Mouse (Mus musculus): ENCODE data around the gene Ifna4. TPM values are rescaled to one million over a fixed set of nuclear protein-coding genes. Genes with fewer than 3 reads are reported as not detected.

The Ifna4 gene
- polyA plus RNA-seq, 1 experiment from 2014 or later, result not detected

Other genes with a start within 250 kb of the Ifna4 start
- gene Ifna9, start 249.5 kb upstream of the Ifna4 start, polyA plus RNA-seq (2015; fragmentation: Nextera tagmentation; extraction: Ambion mirVana), result not detected in 2 replicates
- gene Ifna12, start 238.5 kb upstream of the Ifna4 start, polyA plus RNA-seq (2015; fragmentation: Nextera tagmentation; extraction: Ambion mirVana), result not detected in 2 replicates
- gene C87499, start 207.4 kb upstream of the Ifna4 start, polyA plus RNA-seq (2015; fragmentation: Nextera tagmentation; extraction: Ambion mirVana), result not detected in 2 replicates
- not detected in 2 replicates for gene Ifna13, start 197.4 kb upstream of the Ifna4 start, polyA plus RNA-seq (2015; fragmentation: Nextera tagmentation; extraction: Ambion mirVana)
- gene Ifna16, start 164.9 kb upstream of the Ifna4 start, polyA plus RNA-seq (2015; fragmentation: Nextera tagmentation; extraction: Ambion mirVana), result not detected in 2 replicates
- not detected in 2 replicates for gene Ifna2, start 157.9 kb upstream of the Ifna4 start, polyA plus RNA-seq (2015; fragmentation: Nextera tagmentation; extraction: Ambion mirVana)
- gene Ifnab, start 150.5 kb upstream of the Ifna4 start, polyA plus RNA-seq (2015; fragmentation: Nextera tagmentation; extraction: Ambion mirVana), result not detected in 2 replicates
- gene Gm26566, start 120.1 kb upstream of the Ifna4 start, polyA plus RNA-seq (2015; fragmentation: Nextera tagmentation; extraction: Ambion mirVana), result 0.20 and 0.51 TPM in 2 replicates
- gene Klhl9, start 119.4 kb upstream of the Ifna4 start, polyA plus RNA-seq (2015; fragmentation: Nextera tagmentation; extraction: Ambion mirVana), result 22.3 and 22.6 TPM in 2 replicates
- not detected in 2 replicates for gene Gm13271, start 87.0 kb upstream of the Ifna4 start, polyA plus RNA-seq (2015; fragmentation: Nextera tagmentation; extraction: Ambion mirVana)
- gene Gm13283, start 81.7 kb upstream of the Ifna4 start, polyA plus RNA-seq (2015; fragmentation: Nextera tagmentation; extraction: Ambion mirVana), result not detected in 2 replicates
- gene Gm13290, start 68.0 kb upstream of the Ifna4 start, polyA plus RNA-seq (2015; fragmentation: Nextera tagmentation; extraction: Ambion mirVana), result not detected in 2 replicates
- gene Gm13289, start 64.9 kb upstream of the Ifna4 start, polyA plus RNA-seq (2015; fragmentation: Nextera tagmentation; extraction: Ambion mirVana), result not detected in 2 replicates
- not detected in 2 replicates for gene Gm13272, start 62.0 kb upstream of the Ifna4 start, polyA plus RNA-seq (2015; fragmentation: Nextera tagmentation; extraction: Ambion mirVana)
- gene Ifnz, start 59.7 kb upstream of the Ifna4 start, polyA plus RNA-seq (2015; fragmentation: Nextera tagmentation; extraction: Ambion mirVana), result not detected in 2 replicates
- not detected in 2 replicates for gene Gm13276, start 56.2 kb upstream of the Ifna4 start, polyA plus RNA-seq (2015; fragmentation: Nextera tagmentation; extraction: Ambion mirVana)
- not detected in 2 replicates for gene Gm13277, start 53.2 kb upstream of the Ifna4 start, polyA plus RNA-seq (2015; fragmentation: Nextera tagmentation; extraction: Ambion mirVana)
- not detected in 2 replicates for gene Gm13278, start 50.3 kb upstream of the Ifna4 start, polyA plus RNA-seq (2015; fragmentation: Nextera tagmentation; extraction: Ambion mirVana)
- gene Gm13275, start 47.4 kb upstream of the Ifna4 start, polyA plus RNA-seq (2015; fragmentation: Nextera tagmentation; extraction: Ambion mirVana), result not detected in 2 replicates
- not detected in 2 replicates for gene Gm13279, start 44.5 kb upstream of the Ifna4 start, polyA plus RNA-seq (2015; fragmentation: Nextera tagmentation; extraction: Ambion mirVana)
- 0.20 TPM in 1 of 2 replicates, not detected in the other for gene Gm13285, start 42.2 kb upstream of the Ifna4 start, polyA plus RNA-seq (2015; fragmentation: Nextera tagmentation; extraction: Ambion mirVana)
- gene Gm13287, start 38.6 kb upstream of the Ifna4 start, polyA plus RNA-seq (2015; fragmentation: Nextera tagmentation; extraction: Ambion mirVana), result not detected in 2 replicates
- gene Gm13288, start 36.3 kb upstream of the Ifna4 start, polyA plus RNA-seq (2015; fragmentation: Nextera tagmentation; extraction: Ambion mirVana), result not detected in 2 replicates
- gene Ifna7, start 25.6 kb upstream of the Ifna4 start, polyA plus RNA-seq (2015; fragmentation: Nextera tagmentation; extraction: Ambion mirVana), result not detected in 2 replicates
- gene Ifna11, start 21.9 kb upstream of the Ifna4 start, polyA plus RNA-seq (2015; fragmentation: Nextera tagmentation; extraction: Ambion mirVana), result not detected in 2 replicates
- not detected in 2 replicates for gene Ifna6, start 14.4 kb upstream of the Ifna4 start, polyA plus RNA-seq (2015; fragmentation: Nextera tagmentation; extraction: Ambion mirVana)
- gene Ifna5, start 6.3 kb upstream of the Ifna4 start, polyA plus RNA-seq (2015; fragmentation: Nextera tagmentation; extraction: Ambion mirVana), result not detected in 2 replicates
- not detected in 2 replicates for gene Ifna1, start 8.2 kb downstream of the Ifna4 start, polyA plus RNA-seq (2015; fragmentation: Nextera tagmentation; extraction: Ambion mirVana)
- not detected in 2 replicates for gene Ifne, start 38.3 kb downstream of the Ifna4 start, polyA plus RNA-seq (2015; fragmentation: Nextera tagmentation; extraction: Ambion mirVana)

Data from liver, embryonic 15.5 days (tissue).